Mouse (Mus musculus): ENCODE data around the gene Ash1l. TPM values are rescaled to one million over a fixed set of nuclear protein-coding genes. Genes with fewer than 3 reads are reported as not detected.
"Not testable (repeated sequence)": the region's sequence is repeated elsewhere in the genome, so short reads cannot be mapped to it uniquely, and the experiment has no call there.

The Ash1l gene
- polyA plus RNA-seq, 1 experiment from 2014 or later = 13.6 TPM

GRCm38 (mm10) chr3:88949786-88950575 lies 441 bp upstream of the Ash1l start:
- H3K36me3 ChIP-seq (ENCODE audit: control insufficient read depth, insufficient read depth, low read length) = no peaks in the 10 kb centered on the region
- under 1% methylated on average over 62 of the region's 92 CpGs for WGBS
- peak overlapping the region; percentile 94 for H3K9ac ChIP-seq (ENCODE audit: low read length)
- H3K27me3 ChIP-seq (replicated peaks; ENCODE audit: control insufficient read depth, insufficient read depth, low read length) = no peaks in the 10 kb centered on the region
- DNase-seq (ENCODE audit: low spot score) = peak; percentile 97
- no peaks in the 10 kb centered on the region for H3K9me3 ChIP-seq (replicated peaks; ENCODE audit: control insufficient read depth, low read length)
- ATAC-seq = peak; percentile 91
- peak overlapping the region; percentile 90 for H3K4me3 ChIP-seq (ENCODE audit: low read depth, low read length)
- peak overlapping the region; percentile 99 for H3K27ac ChIP-seq (ENCODE audit: low read depth, low read length)
- peak overlapping the region; percentile 57 for H3K4me2 ChIP-seq (ENCODE audit: low read length)
- H3K4me1 ChIP-seq (ENCODE audit: control insufficient read depth, insufficient read depth, low read length) = peaks cover 12% of the 10 kb centered on the region

- Histone ChIP-seq H3K4me3 (ENCODE audit: low read depth, low read length) (peak overlapping the region; percentile 90), H3K36me3 (ENCODE audit: control insufficient read depth, insufficient read depth, low read length) (no peaks in the 10 kb centered on the region), H3K27me3 (replicated peaks; ENCODE audit: control insufficient read depth, insufficient read depth, low read length) (no peaks in the 10 kb centered on the region), H3K4me1 (ENCODE audit: control insufficient read depth, insufficient read depth, low read length) (peaks cover 12% of the 10 kb centered on the region), H3K9me3 (replicated peaks; ENCODE audit: control insufficient read depth, low read length) (no peaks in the 10 kb centered on the region), H3K27ac (ENCODE audit: low read depth, low read length) (peak overlapping the region; percentile 99), H3K9ac (ENCODE audit: low read length) (peak overlapping the region; percentile 94), H3K4me2 (ENCODE audit: low read length) (peak overlapping the region; percentile 57)
- WGBS = 2% methylated on average over 5 of the region's 5 CpGs
- no peak for ATAC-seq
- no peak for DNase-seq (ENCODE audit: low spot score)
Measured at GRCm38 (mm10) chr3:88951327-88951800, 942 bp downstream of the Ash1l start.

- no peak for ATAC-seq
- Histone ChIP-seq H3K27me3 (replicated peaks; ENCODE audit: control insufficient read depth, insufficient read depth, low read length) (no peaks in the 10 kb centered on the region), H3K4me3 (ENCODE audit: low read depth, low read length) (no peak overlapping the region), H3K27ac (ENCODE audit: low read depth, low read length) (no peak overlapping the region), H3K9me3 (replicated peaks; ENCODE audit: control insufficient read depth, low read length) (no peaks in the 10 kb centered on the region), H3K36me3 (ENCODE audit: control insufficient read depth, insufficient read depth, low read length) (no peaks in the 10 kb centered on the region), H3K9ac (ENCODE audit: low read length) (no peak overlapping the region), H3K4me1 (ENCODE audit: control insufficient read depth, insufficient read depth, low read length) (peaks cover 12% of the 10 kb centered on the region), H3K4me2 (ENCODE audit: low read length) (no peak overlapping the region)
- DNase-seq (ENCODE audit: low spot score) = no peak
- 88% methylated on average over 4 of the region's 4 CpGs for WGBS
Measured at GRCm38 (mm10) chr3:88953246-88953645, 2.8 kb downstream of the Ash1l start.

GRCm38 (mm10) chr3:88953736-88954135 lies 3.3 kb downstream of the Ash1l start:
- DNase-seq (ENCODE audit: low spot score) = no peak
- ATAC-seq = no peak
- H3K9me3 ChIP-seq (replicated peaks; ENCODE audit: control insufficient read depth, low read length) = no peaks in the 10 kb centered on the region
- peaks cover 7% of the 10 kb centered on the region for H3K4me1 ChIP-seq (ENCODE audit: control insufficient read depth, insufficient read depth, low read length)
- H3K9ac ChIP-seq (ENCODE audit: low read length) = no peak overlapping the region
- H3K27me3 ChIP-seq (replicated peaks; ENCODE audit: control insufficient read depth, insufficient read depth, low read length) = no peaks in the 10 kb centered on the region
- no peak overlapping the region for H3K27ac ChIP-seq (ENCODE audit: low read depth, low read length)
- no peak overlapping the region for H3K4me3 ChIP-seq (ENCODE audit: low read depth, low read length)
- H3K4me2 ChIP-seq (ENCODE audit: low read length) = no peak overlapping the region
- H3K36me3 ChIP-seq (ENCODE audit: control insufficient read depth, insufficient read depth, low read length) = no peaks in the 10 kb centered on the region

- H3K27me3 ChIP-seq (replicated peaks; ENCODE audit: control insufficient read depth, insufficient read depth, low read length); H3K4me2 ChIP-seq (ENCODE audit: low read length); H3K4me3 ChIP-seq (ENCODE audit: low read depth, low read length); DNase-seq (ENCODE audit: low spot score); ATAC-seq; H3K9ac ChIP-seq (ENCODE audit: low read length); H3K9me3 ChIP-seq (replicated peaks; ENCODE audit: control insufficient read depth, low read length); H3K4me1 ChIP-seq (ENCODE audit: control insufficient read depth, insufficient read depth, low read length); H3K27ac ChIP-seq (ENCODE audit: low read depth, low read length): not testable (repeated sequence)
- peaks cover 12% of the 10 kb centered on the region for H3K36me3 ChIP-seq (ENCODE audit: control insufficient read depth, insufficient read depth, low read length)
Measured at GRCm38 (mm10) chr3:88963211-88963610, 12.8 kb downstream of the Ash1l start.

- no peak overlapping the region for H3K4me2 ChIP-seq (ENCODE audit: low read length)
Measured at GRCm38 (mm10) chr3:88975012-88975411, 24.6 kb downstream of the Ash1l start.

GRCm38 (mm10) chr3:88981206-88982010 lies 31.0 kb downstream of the Ash1l start:
- H3K27ac ChIP-seq (ENCODE audit: low read depth, low read length) = no peak overlapping the region
- H3K9ac ChIP-seq (ENCODE audit: low read length) = no peak overlapping the region
- H3K4me2 ChIP-seq (ENCODE audit: low read length) = no peak overlapping the region
- H3K36me3 ChIP-seq (ENCODE audit: control insufficient read depth, insufficient read depth, low read length) = peaks cover 38% of the 10 kb centered on the region
- H3K4me3 ChIP-seq (ENCODE audit: low read depth, low read length) = no peak overlapping the region
- peaks cover 5% of the 10 kb centered on the region for H3K4me1 ChIP-seq (ENCODE audit: control insufficient read depth, insufficient read depth, low read length)
- DNase-seq (ENCODE audit: low spot score) = peak; percentile 87
- peak; percentile 65 for ATAC-seq
- H3K27me3 ChIP-seq (replicated peaks; ENCODE audit: control insufficient read depth, insufficient read depth, low read length) = no peaks in the 10 kb centered on the region
- WGBS = 51% methylated on average over 8 of the region's 8 CpGs
- H3K9me3 ChIP-seq (replicated peaks; ENCODE audit: control insufficient read depth, low read length) = no peaks in the 10 kb centered on the region

More at GRCm38 (mm10) chr3:88975012-88975411, 24.6 kb downstream of the Ash1l start:
- peaks cover 9% of the 10 kb centered on the region for H3K4me1 ChIP-seq (ENCODE audit: control insufficient read depth, insufficient read depth, low read length)
- no peaks in the 10 kb centered on the region for H3K9me3 ChIP-seq (replicated peaks; ENCODE audit: control insufficient read depth, low read length)
- DNase-seq (ENCODE audit: low spot score) = peak; percentile 80
- ATAC-seq = peak; percentile 40
- H3K4me3 ChIP-seq (ENCODE audit: low read depth, low read length) = no peak overlapping the region
- no peaks in the 10 kb centered on the region for H3K27me3 ChIP-seq (replicated peaks; ENCODE audit: control insufficient read depth, insufficient read depth, low read length)
- no peaks in the 10 kb centered on the region for H3K36me3 ChIP-seq (ENCODE audit: control insufficient read depth, insufficient read depth, low read length)
- no peak overlapping the region for H3K9ac ChIP-seq (ENCODE audit: low read length)
- WGBS = 28% methylated on average over 2 of the region's 2 CpGs
- peak overlapping the region; percentile 9; the same call in 1 of the 2 replicates for H3K27ac ChIP-seq (ENCODE audit: low read depth, low read length)

- H3K4me2 ChIP-seq (ENCODE audit: low read length) = no peak overlapping the region
- H3K27ac ChIP-seq (ENCODE audit: low read depth, low read length) = no peak overlapping the region; the same call in 1 of the 2 replicates
- H3K9ac ChIP-seq (ENCODE audit: low read length) = no peak overlapping the region
- H3K4me1 ChIP-seq (ENCODE audit: control insufficient read depth, insufficient read depth, low read length) = peaks cover 5% of the 10 kb centered on the region
- peaks cover 41% of the 10 kb centered on the region for H3K36me3 ChIP-seq (ENCODE audit: control insufficient read depth, insufficient read depth, low read length)
- no peak overlapping the region for H3K4me3 ChIP-seq (ENCODE audit: low read depth, low read length)
- no peaks in the 10 kb centered on the region for H3K27me3 ChIP-seq (replicated peaks; ENCODE audit: control insufficient read depth, insufficient read depth, low read length)
- DNase-seq (ENCODE audit: low spot score) (peak; percentile 76), ATAC-seq (peak; percentile 54)
- H3K9me3 ChIP-seq (replicated peaks; ENCODE audit: control insufficient read depth, low read length) = no peaks in the 10 kb centered on the region
- 22% methylated on average over 4 of the region's 4 CpGs for WGBS
Measured at GRCm38 (mm10) chr3:88983921-88984381, 33.5 kb downstream of the Ash1l start.
